7 mouse cellular contexts compared by ENCODE assay signal in the genomic region with DNA sequence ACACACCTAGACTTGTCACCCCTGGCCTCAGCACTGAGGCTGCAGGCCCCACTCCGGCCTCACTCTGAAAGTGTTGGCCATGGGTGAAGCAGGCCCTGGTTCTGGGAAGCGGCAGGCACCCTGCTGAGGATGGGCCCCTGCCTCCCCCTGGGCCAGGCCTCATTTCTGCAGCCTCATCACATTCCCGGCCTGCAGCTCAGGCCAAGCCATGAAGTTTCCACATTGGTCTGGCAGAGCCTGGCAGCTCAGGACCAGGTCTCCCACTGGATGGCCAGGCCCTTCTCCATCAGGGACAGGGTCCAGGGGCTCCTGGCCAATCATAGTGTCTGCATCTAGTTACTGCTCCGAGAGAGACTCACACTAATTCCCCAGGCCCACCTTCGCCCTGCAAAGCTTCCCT. TPM values are rescaled to one million over a fixed set of nuclear protein-coding genes. Genes with fewer than 3 reads are reported as not detected.
DNase-seq lines count a peak whose midpoint lies in the region; ATAC-seq and TF ChIP-seq lines count a peak whose summit lies in the region.

No protein-coding gene starts in this region.

- ATAC-seq in lung, embryonic 14.5 days (ENCODE audit: insufficient read depth): no peak
- no peak for ATAC-seq in forebrain, embryonic 15.5 days (replicated peaks)
- ATAC-seq in limb, embryonic 13.5 days (ENCODE audit: low FRiP score, low read depth): no peak
- ATAC-seq in stomach, embryonic 16.5 days (ENCODE audit: insufficient read depth, low FRiP score): no peak

- no peaks in the 10 kb centered on the region for H3K27me3 ChIP-seq in lung, embryonic 14.5 days (ENCODE audit: insufficient read depth, low read length)
- no peaks in the 10 kb centered on the region for H3K27me3 ChIP-seq in forebrain, embryonic 15.5 days
- no peaks in the 10 kb centered on the region for H3K27me3 ChIP-seq in limb, embryonic 13.5 days
- H3K27me3 ChIP-seq in stomach, embryonic 16.5 days (ENCODE audit: control insufficient read depth, insufficient read depth, low read length): no peaks in the 10 kb centered on the region

- 44% methylated on average over 5 of the region's 5 CpGs for WGBS in lung, embryonic 14.5 days
- 38% methylated on average over 5 of the region's 5 CpGs for WGBS in forebrain, embryonic 15.5 days
- 58% methylated on average over 5 of the region's 5 CpGs for WGBS in limb, embryonic 13.5 days
- WGBS in stomach, embryonic 16.5 days: 70% methylated on average over 5 of the region's 5 CpGs

- DNase-seq in lung, embryonic 14.5 days: no peak
- DNase-seq in lung, postnatal 14 days: no peak
- DNase-seq in frontal cortex, postnatal 25 days (ENCODE audit: low spot score in 2 of 2): no peak
- DNase-seq in spleen, postnatal 4 days (ENCODE audit: low spot score in 2 of 2): no peak

- H3K27ac ChIP-seq in lung, embryonic 14.5 days (ENCODE audit: low read depth): peak overlapping the region; percentile 75; the same call in 1 of the 2 replicates
- peak overlapping the region; percentile 36; the same call in 1 of the 2 replicates for H3K27ac ChIP-seq in forebrain, embryonic 15.5 days (replicated peaks)
- peak overlapping the region; percentile 72 for H3K27ac ChIP-seq in limb, embryonic 13.5 days
- peak overlapping the region; percentile 52 for H3K27ac ChIP-seq in stomach, embryonic 16.5 days (ENCODE audit: low read length)

- H3K4me3 ChIP-seq in lung, embryonic 14.5 days (ENCODE audit: low read depth, low read length): no peak overlapping the region
- no peak overlapping the region for H3K4me3 ChIP-seq in forebrain, embryonic 15.5 days
- H3K4me3 ChIP-seq in limb, embryonic 13.5 days: no peak overlapping the region
- H3K4me3 ChIP-seq in stomach, embryonic 16.5 days (replicated peaks; ENCODE audit: low read length): no peak overlapping the region

- H3K36me3 ChIP-seq in lung, embryonic 14.5 days (ENCODE audit: insufficient read depth): no peaks in the 10 kb centered on the region
- no peaks in the 10 kb centered on the region for H3K36me3 ChIP-seq in forebrain, embryonic 15.5 days
- no peaks in the 10 kb centered on the region for H3K36me3 ChIP-seq in limb, embryonic 13.5 days
- H3K36me3 ChIP-seq in stomach, embryonic 16.5 days (ENCODE audit: control insufficient read depth, insufficient read depth, low read length): no peaks in the 10 kb centered on the region

- H3K4me2 ChIP-seq in lung, embryonic 14.5 days: no peak overlapping the region
- H3K4me2 ChIP-seq in forebrain, embryonic 15.5 days (replicated peaks): no peak overlapping the region
- H3K4me2 ChIP-seq in limb, embryonic 13.5 days (replicated peaks): no peak overlapping the region
- no peak overlapping the region for H3K4me2 ChIP-seq in stomach, embryonic 16.5 days (ENCODE audit: low read depth, low read length)

- no peak overlapping the region; the same call in 1 of the 2 replicates for H3K9ac ChIP-seq in lung, embryonic 14.5 days
- H3K9ac ChIP-seq in forebrain, embryonic 15.5 days (replicated peaks): no peak overlapping the region
- no peak overlapping the region; the same call in 1 of the 2 replicates for H3K9ac ChIP-seq in limb, embryonic 13.5 days
- peak overlapping the region; percentile 35; the same call in 1 of the 2 replicates for H3K9ac ChIP-seq in stomach, embryonic 16.5 days (ENCODE audit: low read length)

- peaks cover 15% of the 10 kb centered on the region for H3K4me1 ChIP-seq in lung, embryonic 14.5 days (ENCODE audit: insufficient read depth)
- H3K4me1 ChIP-seq in forebrain, embryonic 15.5 days: peaks cover 21% of the 10 kb centered on the region
- H3K4me1 ChIP-seq in limb, embryonic 13.5 days: peaks cover 57% of the 10 kb centered on the region
- H3K4me1 ChIP-seq in stomach, embryonic 16.5 days (ENCODE audit: control insufficient read depth, insufficient read depth, low read length): peaks cover 30% of the 10 kb centered on the region

- no peaks in the 10 kb centered on the region for H3K9me3 ChIP-seq in lung, embryonic 14.5 days (ENCODE audit: low read depth, low read length)
- no peaks in the 10 kb centered on the region for H3K9me3 ChIP-seq in forebrain, embryonic 15.5 days
- no peaks in the 10 kb centered on the region for H3K9me3 ChIP-seq in limb, embryonic 13.5 days
- no peaks in the 10 kb centered on the region for H3K9me3 ChIP-seq in stomach, embryonic 16.5 days (replicated peaks; ENCODE audit: control insufficient read depth, low read length)

- no peak for TF ChIP-seq CTCF in lung, embryonic 14.5 days (IDR thresholded peaks at IDR 0.05; ENCODE audit: low read depth)

RNA-seq across cellular contexts. Expression of a gene that starts 33.3 kb away (rescaled TPM):
- polyA plus RNA-seq in lung, embryonic 14.5 days (2014; fragmentation: Nextera tagmentation; extraction: Ambion mirVana): 3.2 and 4.2 TPM in 2 replicates
- polyA plus RNA-seq in forebrain, embryonic 15.5 days (2015; fragmentation: Nextera tagmentation; extraction: Ambion mirVana): 12.1 and 13.8 TPM in 2 replicates
- polyA plus RNA-seq in limb, embryonic 13.5 days (2015; fragmentation: Nextera tagmentation; extraction: Ambion mirVana): 0.65 and 0.91 TPM in 2 replicates
- 3.0 and 3.5 TPM in 2 replicates for polyA plus RNA-seq in stomach, embryonic 16.5 days (2015; fragmentation: Nextera tagmentation; extraction: Ambion mirVana)

RNA-seq across cellular contexts. Expression of a gene that starts 33.7 kb away (rescaled TPM):
- polyA plus RNA-seq in lung, embryonic 14.5 days (2014; fragmentation: Nextera tagmentation; extraction: Ambion mirVana): 6.9 and 7.6 TPM in 2 replicates
- polyA plus RNA-seq in forebrain, embryonic 15.5 days (2015; fragmentation: Nextera tagmentation; extraction: Ambion mirVana): 1.0 and 1.1 TPM in 2 replicates
- polyA plus RNA-seq in limb, embryonic 13.5 days (2015; fragmentation: Nextera tagmentation; extraction: Ambion mirVana): 2.6 and 3.9 TPM in 2 replicates
- 9.5 and 12.1 TPM in 2 replicates for polyA plus RNA-seq in stomach, embryonic 16.5 days (2015; fragmentation: Nextera tagmentation; extraction: Ambion mirVana)
